Mouse (Mus musculus) megakaryocyte-erythroid progenitor cell, adult 5-6 weeks (primary cell): ENCODE data around the gene Irf9. TPM values are rescaled to one million over a fixed set of nuclear protein-coding genes. Genes with fewer than 3 reads are reported as not detected.

ENCODE experiments used
- ATAC-seq: replicated peaks from 2 replicates; pipeline ENCODE4 v1.8.0; 2016; ENCODE audit warnings: mild to moderate bottlenecking, inconsistent platforms; ENCODE audit not compliant: severe bottlenecking, poor library complexity, low FRiP score, low TSS enrichment
- total RNA-seq, 2 experiments: library from RNA; stranded (forward) in 1 of 2; stranded (reverse) in 1 of 2; fragments of 200-1000, 215-1000 nt in 1 of 2; fragments of >200 nt in 1 of 2; fragmentation: Nextera tagmentation in 1 of 2; gene quantifications; 2 replicates each; pipeline ENCODE4 v1.2.3; 2014 to 2017

The Irf9 gene
- total RNA-seq, 2 experiments from 2014 or later = 41.7 to 65.2 TPM

DNA sequence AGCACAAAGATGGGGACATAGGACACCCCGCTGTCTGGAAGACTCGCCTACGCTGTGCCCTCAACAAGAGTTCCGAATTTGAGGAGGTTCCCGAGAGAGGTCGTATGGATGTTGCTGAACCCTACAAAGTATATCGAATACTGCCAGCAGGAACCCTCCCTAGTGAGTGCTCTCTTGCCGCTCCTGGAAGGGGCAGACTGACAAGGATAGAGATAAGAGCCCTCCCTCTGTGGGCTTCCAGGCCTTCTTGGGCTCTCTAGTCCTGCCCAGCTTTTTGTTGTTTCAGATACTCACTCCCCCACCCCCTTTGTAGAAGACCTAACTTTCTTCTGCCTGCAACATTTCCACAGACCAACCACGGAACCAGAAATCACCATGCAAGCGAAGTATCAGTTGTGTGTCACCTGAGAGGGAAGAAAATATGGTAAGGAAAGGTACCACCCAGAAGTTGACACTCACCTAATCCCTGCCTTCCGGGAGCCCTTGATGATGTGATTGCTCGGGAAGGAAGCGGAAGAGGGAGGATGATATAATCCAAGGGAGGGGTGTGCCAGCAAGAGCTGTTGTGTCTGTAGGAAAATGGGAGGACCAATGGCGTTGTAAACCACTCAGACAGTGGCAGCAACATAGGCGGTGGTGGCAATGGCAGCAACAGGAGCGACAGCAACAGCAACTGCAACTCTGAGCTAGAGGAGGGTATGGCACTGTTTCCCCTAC, 2.5 kb downstream of the Irf9 start:
- peak; percentile 35; the same call in 1 of the 2 replicates for ATAC-seq

DNA sequence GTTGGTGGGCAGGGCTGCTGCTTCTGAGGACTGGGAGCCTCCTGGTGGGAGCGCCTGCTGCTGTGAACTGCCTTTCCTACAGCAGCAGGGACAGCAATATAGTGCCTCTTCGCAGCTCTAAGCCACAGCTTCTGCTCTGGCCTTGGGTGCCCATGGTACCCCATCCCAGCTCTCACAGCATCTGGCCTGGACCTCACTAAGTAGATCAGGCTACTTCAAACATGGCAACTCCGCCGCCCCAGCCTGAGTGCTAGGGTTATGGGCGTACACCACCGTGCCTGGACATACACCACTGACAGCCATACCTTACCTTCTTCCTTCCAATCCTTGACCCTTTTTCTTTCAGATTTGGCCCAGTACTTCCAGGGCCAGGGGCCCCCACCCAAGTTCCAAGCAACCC, 5.0 kb downstream of the Irf9 start:
- ATAC-seq = no peak

DNA sequence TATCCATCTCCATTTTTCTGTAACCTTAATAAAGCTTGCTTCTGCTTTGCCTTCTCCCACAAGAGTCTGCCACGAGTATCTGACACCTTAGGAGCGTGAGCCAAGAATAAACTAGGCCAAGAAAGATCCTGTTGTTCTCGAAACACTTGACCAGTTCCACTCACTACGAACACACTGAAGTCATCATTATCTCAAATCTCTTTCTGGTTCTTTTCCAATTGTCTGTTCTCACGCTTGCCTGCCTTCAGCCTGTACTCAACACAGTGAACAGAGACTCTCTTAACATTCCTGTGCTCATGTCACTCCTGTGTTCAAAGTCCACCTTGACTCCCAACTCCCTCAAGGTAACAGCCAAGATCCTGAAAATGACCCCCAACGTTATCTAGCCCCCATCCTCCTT, 10.0 kb downstream of the Irf9 start:
- no peak for ATAC-seq

DNA sequence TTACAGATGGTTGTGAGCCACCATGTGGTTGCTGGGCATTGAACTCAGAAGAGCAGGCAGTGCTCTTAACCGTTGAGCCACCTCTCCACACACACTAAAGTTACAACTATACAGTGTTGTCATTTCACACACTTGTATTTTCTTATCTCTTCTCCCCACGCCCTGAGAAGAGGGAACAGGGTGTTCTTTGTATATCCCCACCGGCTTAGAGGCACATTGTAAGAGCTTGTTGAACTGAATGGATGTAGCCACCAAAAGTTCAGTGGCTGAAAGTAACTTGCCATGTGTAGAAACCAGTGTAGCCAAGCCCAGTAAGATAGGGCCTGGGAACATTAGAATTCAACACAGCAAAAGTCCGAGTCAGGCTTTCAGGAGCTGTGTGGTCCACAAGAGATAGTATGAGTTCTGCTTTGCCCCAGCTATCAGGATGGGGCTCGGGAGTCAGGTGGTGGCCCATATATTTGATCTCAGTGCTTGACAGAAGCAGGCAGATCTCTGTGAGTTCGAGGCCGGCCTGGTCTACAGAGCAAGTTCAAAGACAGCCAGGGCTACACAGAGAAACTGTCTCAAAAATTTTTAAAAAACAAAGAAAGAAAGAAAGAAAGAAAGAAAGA, 11.3 kb downstream of the Irf9 start:
- ATAC-seq = peak; percentile 57

DNA sequence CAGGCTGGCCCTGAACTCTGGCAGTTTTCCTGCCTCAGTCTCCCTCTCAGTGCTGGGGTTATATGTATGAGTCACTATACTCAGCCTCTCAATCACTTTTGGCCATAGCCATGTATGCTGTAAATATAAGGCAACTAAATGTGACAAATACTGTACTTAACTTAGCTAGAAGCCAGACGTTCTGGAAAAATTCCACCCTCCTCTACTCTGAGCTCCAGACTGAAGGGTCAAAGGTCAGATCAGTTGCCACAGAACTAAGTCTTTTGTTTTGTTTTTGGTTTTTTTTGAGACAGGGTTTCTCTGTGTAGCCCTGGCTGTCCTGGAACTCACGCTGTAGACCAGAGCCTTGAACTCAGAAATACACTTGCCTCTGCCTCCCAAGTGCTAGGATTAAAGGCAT, 12.5 kb downstream of the Irf9 start:
- ATAC-seq = no peak

DNA sequence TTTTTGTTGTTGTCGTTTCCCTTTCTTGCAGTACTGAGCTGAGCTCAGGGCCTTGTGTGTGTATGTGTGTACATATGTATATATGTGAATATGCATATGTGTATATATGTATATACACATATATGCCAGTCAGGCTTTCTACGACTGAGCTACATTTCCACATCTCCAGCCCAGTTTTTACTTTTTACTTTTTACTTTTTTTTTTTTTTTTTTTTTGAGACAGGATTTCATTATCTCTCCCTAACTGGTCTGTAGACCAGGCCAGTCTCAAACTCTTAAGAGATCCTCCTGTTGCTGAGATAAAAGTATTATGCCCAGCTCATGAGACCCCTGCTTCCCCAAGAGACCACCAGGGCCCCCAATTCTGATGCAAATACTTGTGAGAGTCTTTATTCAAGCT, 13.5 kb downstream of the Irf9 start:
- no peak for ATAC-seq

DNA sequence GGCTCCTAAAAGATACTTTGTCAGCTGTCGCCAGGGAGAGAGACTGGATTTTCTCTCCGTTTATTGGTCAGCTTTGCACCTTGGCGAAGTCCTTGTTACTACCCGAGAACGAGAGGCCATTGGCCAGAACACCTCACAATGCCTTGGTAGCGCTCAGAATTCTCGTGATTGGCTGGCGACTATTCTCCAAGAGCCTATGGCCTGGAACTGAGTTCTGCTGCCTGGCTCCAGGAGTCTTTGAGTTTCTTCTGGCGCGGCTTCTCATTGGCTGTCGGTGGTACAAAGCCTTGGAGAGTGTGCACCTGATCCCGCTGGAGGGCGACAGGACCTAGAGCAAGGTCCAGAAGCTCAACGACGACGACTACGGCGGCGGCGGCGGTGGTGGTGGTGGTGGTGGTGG, 14.5 kb downstream of the Irf9 start, which contains the start of gene Rec8:
Gene Rec8 (plus strand): TSS at position 216 of the 400 bp plus-strand sequence.
- ATAC-seq = peak; percentile 79

DNA sequence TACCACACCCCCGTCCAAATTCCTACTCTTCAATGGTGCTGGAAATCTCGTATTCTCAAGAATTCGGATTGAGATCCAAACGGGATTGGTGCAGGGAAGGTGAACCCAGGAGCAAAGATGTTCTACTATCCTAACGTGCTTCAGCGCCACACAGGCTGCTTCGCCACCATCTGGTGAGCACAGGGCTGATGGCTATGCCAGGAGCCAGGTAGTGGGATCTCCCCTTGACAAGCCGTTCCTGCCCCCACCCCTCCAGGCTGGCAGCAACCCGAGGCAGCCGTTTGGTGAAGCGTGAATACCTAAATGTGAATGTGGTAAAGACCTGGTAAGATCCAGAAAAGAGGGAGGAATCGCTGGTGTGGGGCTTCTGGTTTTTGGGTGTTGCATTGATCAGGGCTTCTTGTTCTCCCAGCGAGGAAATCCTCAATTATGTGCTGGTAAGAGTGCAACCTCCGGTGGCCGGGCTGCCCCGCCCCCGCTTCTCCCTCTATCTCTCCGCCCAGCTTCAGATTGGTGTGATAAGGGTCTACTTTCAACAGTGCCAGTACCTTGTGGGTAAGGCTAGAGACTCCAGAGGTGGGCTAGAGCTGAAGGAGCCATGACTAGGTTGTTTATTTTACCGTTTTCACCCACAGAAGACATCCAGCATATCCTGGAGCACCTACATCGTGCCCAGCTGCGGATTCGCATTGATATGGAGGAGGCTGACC, 15.3 kb downstream of the Irf9 start:
- ATAC-seq = peak; percentile 59

DNA sequence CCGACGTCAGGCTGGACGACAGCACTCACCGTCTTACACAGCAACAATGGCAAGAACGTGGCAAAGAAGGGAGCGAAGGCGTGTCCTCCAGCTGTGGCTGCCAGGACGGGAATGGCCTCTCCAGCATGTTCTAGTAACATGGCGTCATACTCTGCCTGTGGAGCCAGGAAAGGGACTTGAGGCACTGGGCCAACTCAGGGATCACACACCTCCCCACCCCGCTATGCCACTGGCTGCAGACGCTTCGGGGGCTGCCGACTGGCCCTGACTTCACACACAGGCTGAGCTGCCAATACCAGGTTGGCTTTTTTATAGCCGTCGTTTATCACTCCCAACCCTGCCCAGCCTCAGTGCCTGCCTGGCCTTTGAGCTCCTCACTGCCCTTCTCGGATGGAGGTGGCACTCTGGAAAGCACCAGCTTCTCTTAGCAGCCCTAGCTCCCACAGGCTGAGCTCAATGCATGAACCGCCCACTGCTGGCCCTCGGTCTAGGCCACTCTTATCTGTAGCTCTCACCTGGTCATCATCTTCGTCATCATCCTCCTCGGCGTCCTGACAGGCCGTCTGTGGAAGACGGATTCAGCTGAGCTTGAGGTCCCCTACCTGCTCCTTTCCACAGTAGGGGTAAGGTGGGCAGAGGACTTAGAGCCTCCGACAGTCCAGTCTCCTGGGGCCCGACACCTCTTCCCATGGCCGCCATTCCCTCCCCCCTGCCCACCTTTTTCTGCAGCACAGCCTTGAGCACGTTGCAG, 24.9 kb downstream of the Irf9 start:
- ATAC-seq = no peak

DNA sequence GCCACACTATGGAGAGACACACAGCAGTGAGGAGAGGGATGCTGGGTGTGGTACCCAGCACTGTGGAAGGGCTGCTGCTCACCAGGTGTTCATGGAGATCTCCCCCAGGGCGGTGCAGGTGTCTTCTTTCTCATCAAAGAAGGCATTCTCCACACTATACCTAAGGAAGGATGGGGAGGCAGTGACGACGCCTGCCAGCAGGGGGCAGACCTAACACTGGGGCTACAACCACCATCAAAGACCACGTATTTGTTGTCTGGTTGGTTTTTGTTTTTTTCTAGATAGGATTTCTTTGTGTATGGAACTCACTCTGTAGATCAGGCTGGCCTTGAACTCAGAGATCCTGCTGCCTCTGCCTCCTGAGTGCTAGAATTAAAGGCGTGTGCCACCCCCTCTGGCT, 25.9 kb downstream of the Irf9 start:
- ATAC-seq = peak; percentile 68

DNA sequence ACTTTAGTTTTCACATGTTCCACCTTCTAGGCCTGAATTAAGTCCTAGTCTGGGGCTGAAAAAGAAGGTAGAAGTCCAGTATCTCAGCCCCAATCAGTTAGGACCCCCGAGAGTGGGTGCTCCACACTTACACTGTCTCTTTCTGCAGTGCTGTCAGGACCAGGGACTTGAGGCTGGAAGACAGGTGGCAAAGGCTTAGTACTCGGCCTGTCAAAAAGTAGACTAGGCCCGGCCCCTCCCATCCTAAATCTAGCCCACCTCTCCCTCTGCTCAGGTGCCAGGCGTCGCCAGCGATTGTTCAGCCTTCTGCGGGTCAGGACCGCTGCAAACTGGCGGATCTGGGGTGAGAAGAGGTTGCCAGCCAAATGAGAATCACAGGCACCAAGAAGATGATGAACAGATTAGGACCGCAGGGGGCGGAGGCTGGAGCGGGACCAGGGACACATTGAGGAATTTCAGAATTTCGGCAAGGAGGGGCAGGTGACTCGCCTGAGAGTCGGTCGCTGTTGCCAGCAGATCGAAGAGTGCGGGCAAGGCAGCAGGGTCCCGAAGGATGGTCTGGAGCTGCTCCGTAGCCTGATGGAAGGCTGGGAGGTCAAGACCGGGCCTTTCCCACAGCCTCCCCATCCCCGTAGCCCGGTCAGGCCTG, 31.6 kb downstream of the Irf9 start:
- peak; percentile 43 for ATAC-seq

DNA sequence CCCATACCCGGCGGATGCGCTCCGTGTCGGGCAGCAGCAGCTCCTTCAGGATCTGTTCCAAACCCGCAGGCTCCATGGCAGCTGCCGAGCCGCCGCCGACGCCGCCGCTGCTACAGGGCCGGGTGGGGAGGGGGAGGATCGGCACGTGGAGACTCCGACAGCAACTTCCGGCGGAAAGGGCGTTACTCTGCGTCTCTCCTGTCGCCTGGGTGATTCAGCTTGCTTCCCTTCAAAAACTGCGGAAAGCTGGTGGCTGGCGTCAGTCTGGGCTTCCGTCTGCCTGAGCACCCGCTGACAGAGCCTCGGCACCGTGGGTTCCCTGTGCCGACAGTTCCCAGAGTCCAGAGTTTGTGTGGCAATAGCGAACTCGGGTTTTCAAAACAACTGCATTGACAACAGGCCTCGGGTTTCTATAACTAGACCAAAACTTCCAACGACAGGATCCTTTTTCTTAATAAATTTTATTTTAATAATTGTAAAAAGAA, 32.2 kb downstream of the Irf9 start, which contains the start of gene Ipo4:
Gene Ipo4 (minus strand): TSS at position 435 of the 485 bp plus-strand sequence.
- peak; percentile 94 for ATAC-seq

DNA sequence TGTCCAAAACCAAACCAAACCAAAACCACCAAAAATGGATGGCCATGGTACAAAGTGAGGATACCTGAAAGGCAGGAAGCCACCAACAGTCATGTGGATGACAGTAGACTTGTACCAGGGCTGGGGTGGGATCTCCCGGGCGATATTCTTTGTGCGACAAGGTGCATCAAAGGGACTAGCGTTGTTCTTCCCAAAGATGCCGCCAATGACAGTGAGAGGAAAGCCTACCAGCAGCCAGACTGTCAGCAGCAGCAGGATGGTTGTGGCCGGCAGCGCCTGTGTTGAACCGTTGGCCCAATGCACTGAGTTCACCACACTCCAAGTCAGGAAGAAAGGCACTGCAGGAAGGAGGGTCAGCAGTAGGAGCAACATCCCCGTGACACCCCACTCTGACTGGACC, 34.4 kb downstream of the Irf9 start, which contains the start of gene Gm49378:
Gene Gm49378 (minus strand): TSS at position 101 of the 400 bp plus-strand sequence.
- ATAC-seq = no peak

DNA sequence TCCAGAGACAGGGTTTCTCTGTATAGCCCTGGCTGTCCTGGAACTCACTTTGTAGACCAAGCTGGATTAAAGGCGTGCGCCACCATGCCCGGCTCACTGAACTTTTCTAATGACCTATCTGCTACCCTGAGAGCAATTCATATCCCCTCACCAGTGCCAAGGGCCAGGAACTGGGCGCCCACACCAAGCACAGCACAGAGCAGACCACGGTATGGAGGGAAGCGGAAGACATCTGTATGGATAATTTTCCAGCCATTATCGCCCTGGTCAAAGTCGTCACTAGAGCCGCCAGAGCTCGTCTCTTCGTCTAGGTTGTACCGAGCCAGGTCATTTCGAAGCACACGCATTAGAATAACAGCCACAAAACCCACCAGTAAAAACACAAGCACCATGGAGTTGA, 37.4 kb downstream of the Irf9 start:
- ATAC-seq = no peak

DNA sequence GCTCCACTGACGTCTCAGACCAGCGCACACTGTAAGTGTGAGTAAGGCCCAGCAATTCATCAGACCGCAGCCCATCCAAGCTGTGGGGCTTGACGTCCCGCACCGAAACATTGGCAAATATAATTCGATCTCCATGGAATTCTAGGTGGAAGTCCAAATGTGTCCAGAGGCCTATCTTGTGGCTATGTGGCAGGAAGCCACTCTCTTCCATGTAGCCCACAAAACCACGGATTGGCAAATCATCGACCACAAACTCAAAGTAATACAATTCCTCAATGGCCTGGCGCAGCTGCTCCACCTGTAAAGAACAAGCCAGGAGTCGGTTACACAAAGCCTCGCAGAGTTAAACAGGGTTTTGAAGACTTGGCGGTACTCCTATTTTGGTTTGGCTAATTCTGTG, 37.9 kb downstream of the Irf9 start:
- ATAC-seq = no peak

DNA sequence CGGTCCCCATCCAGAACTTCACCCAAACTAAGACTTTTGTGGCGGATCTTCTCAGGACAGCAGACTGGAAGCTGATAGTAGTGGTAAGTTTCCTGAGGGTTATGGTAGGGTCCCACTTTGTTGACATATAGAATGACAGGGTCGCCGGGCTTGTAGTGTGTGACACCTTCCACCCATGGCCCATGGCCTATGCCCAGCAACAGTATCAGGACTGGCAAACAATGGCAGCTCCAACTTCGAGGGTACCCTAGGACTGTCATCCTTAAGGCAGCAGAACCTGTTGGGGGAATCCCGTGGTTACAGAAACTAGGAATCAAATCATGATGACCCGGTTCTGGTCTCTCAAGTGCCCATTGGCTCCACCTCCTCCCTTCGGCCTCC, 39.3 kb downstream of the Irf9 start:
- ATAC-seq = peak; percentile 26; the same call in 1 of the 2 replicates

DNA sequence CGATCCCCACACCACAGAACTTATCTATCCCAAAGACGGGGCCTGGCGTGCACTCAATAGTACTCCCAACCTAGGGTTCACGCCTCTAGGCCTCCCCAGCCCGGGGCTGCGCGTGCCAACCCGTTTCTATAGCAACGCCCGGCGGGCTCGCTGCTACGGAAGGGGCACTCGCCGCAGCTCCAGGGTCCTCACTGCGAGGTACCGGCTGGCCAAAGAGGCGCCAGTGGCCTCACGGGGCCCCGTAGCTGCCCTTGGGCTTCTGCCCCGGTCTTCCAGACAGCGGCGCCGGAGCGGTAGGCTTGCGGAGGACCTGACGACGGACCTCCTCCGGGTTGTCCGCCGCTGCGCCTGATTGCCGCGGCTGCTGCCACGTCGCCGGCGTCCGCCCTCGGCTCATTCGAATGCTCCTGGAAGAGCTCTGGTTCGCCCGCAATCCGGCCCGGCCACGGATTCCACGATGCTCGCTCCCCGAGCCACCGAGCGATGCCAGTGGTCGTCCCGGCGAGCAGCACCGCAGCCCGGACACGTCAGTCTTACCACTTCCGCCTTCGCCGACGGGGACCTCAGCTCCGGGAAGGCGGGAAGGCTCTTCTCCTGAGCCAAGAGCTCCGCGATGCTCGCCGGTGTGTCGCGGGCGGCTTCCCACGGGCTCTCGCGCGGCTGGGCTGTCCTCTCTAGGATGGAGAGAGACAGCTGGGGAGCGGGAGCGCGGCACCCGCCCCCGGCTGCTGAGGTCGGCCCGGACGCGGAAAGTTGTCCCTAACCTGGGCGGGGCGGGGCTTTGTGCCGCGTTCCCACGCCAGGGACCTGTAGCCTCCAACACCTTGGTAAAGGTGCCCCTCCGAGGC, 39.9 kb downstream of the Irf9 start, which contains the start of gene Tm9sf1:
Gene Tm9sf1 (minus strand): TSS at position 747 of the 848 bp plus-strand sequence.
- ATAC-seq = peak; percentile 70

DNA sequence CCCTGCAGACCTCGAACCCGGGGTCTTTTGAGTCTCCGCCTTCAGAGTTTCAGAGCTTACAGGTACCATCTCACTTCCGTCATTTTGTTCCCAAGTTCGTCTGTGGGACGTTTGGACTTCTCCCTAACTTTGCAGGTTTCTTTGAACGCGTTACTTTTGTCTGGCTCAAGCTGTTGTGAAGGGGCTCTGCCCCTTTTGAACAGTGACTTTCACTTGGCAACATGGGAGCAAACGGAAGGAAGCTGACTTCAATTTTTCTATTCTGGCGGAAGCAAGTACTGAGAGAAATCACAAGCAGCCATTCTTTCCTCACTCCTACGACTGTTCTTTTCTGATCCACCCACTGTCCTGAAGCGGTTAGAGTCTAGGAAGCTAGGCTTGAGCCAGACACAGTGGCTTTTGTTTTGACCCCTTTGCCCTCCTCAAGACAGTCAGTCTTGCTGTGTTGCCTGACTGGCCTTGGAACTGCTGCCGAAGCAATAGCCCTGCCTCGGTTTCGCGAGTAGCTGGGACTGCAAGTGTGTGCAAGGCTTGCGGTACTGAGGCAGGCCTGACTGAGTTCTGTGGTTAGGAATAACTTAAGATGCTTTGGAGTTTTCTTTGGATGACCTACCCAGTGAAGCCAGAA, 41.0 kb downstream of the Irf9 start:
- ATAC-seq = no peak
